Mouse (Mus musculus): ENCODE measurements at regions not wholly inside any gene's neighbourhood (a gene's known extent, or its start where the extent isn't known, plus 50 kb on each side); places are given as distances from the start of the nearest gene placed in this dataset.

GRCm38 (mm10) chr4:55716161-55716651 lies 183.9 kb upstream of the Klf4 start:
- TF ChIP-seq GATA4 (IDR thresholded peaks at IDR 0.05; ENCODE audit: insufficient replicate concordance, low read length), result no peak

- no peak for TF ChIP-seq GATA4 (IDR thresholded peaks at IDR 0.05; ENCODE audit: insufficient replicate concordance, low read length)
Measured at GRCm38 (mm10) chr4:55711500-55712341, 179.5 kb upstream of the Klf4 start.

- TF ChIP-seq GATA4 (IDR thresholded peaks at IDR 0.05; ENCODE audit: insufficient replicate concordance, low read length), result no peak
Measured at GRCm38 (mm10) chr4:55710476-55710875, 178.2 kb upstream of the Klf4 start.

- TF ChIP-seq GATA4 (IDR thresholded peaks at IDR 0.05; ENCODE audit: insufficient replicate concordance, low read length), result no peak
Measured at GRCm38 (mm10) chr4:55708808-55709207, 176.5 kb upstream of the Klf4 start.

- TF ChIP-seq GATA4 (IDR thresholded peaks at IDR 0.05; ENCODE audit: insufficient replicate concordance, low read length), result peak; percentile 45; the same call in 1 of the 2 replicates
Measured at GRCm38 (mm10) chr4:55707916-55708315, 175.7 kb upstream of the Klf4 start.

- no peak for TF ChIP-seq GATA4 (IDR thresholded peaks at IDR 0.05; ENCODE audit: insufficient replicate concordance, low read length)
Measured at GRCm38 (mm10) chr4:55704921-55705320, 172.7 kb upstream of the Klf4 start.

GRCm38 (mm10) chr4:55703346-55703916 lies 171.2 kb upstream of the Klf4 start:
- TF ChIP-seq GATA4 (IDR thresholded peaks at IDR 0.05; ENCODE audit: insufficient replicate concordance, low read length), result no peak

- TF ChIP-seq GATA4 (IDR thresholded peaks at IDR 0.05; ENCODE audit: insufficient replicate concordance, low read length), result no peak
Measured at GRCm38 (mm10) chr4:55701334-55701733, 169.1 kb upstream of the Klf4 start.

GRCm38 (mm10) chr4:55699917-55700316 lies 167.7 kb upstream of the Klf4 start:
- TF ChIP-seq GATA4 (IDR thresholded peaks at IDR 0.05; ENCODE audit: insufficient replicate concordance, low read length), result no peak

GRCm38 (mm10) chr4:55699161-55699560 lies 166.9 kb upstream of the Klf4 start:
- TF ChIP-seq GATA4 (IDR thresholded peaks at IDR 0.05; ENCODE audit: insufficient replicate concordance, low read length), result no peak

- no peak for TF ChIP-seq GATA4 (IDR thresholded peaks at IDR 0.05; ENCODE audit: insufficient replicate concordance, low read length)
Measured at GRCm38 (mm10) chr4:55697108-55697507, 164.8 kb upstream of the Klf4 start.

- no peak for TF ChIP-seq GATA4 (IDR thresholded peaks at IDR 0.05; ENCODE audit: insufficient replicate concordance, low read length)
Measured at GRCm38 (mm10) chr4:55696428-55696827, 164.2 kb upstream of the Klf4 start.

GRCm38 (mm10) chr4:55695246-55695645 lies 163.0 kb upstream of the Klf4 start:
- TF ChIP-seq GATA4 (IDR thresholded peaks at IDR 0.05; ENCODE audit: insufficient replicate concordance, low read length), result no peak

GRCm38 (mm10) chr4:55689479-55689878 lies 157.2 kb upstream of the Klf4 start:
- no peak for TF ChIP-seq GATA4 (IDR thresholded peaks at IDR 0.05; ENCODE audit: insufficient replicate concordance, low read length)

- TF ChIP-seq GATA4 (IDR thresholded peaks at IDR 0.05; ENCODE audit: insufficient replicate concordance, low read length), result no peak
Measured at GRCm38 (mm10) chr4:55686771-55687170, 154.5 kb upstream of the Klf4 start.

- no peak for TF ChIP-seq GATA4 (IDR thresholded peaks at IDR 0.05; ENCODE audit: insufficient replicate concordance, low read length)
Measured at GRCm38 (mm10) chr4:55672288-55672687, 140.0 kb upstream of the Klf4 start.
